8 mouse cellular contexts compared by ENCODE assay signal in the genomic region with DNA sequence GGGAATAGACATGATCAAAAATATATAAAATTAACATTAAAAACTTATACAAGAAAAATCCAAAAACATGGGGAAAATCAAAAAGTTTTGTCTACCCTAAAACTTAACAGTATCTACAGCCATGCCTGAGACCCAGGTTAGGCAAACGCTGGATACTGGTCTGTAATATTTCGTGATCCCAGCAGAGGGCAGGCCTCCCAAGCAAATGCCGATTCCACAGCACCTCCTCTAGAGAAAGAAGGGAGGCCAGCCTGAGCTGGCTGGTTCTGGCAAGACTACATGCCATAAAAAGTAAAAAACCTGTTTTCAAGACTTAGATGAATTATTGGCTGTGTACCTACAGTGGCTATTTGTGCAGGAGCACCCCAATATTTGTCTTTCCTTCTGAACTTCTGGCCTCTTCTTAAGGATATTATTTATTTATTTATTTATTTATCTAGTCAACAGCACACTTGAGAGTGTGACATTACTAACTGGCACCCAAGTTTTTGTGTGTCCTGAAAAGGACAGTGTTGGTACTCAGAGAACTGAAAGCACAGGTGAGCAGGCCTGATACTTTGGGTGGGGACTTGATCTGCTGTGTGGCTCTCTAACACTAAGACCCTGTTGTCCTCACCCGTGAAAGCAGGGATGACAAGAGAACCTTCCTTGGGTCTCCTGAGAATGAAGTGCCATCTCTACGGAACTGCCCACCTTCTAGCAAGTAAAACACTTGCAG.
DNase-seq lines count a peak whose midpoint lies in the region; ATAC-seq and TF ChIP-seq lines count a peak whose summit lies in the region.

No protein-coding gene starts in this region.

- H3K27me3 ChIP-seq in intestine, postnatal 0 days (replicated peaks; ENCODE audit: control insufficient read depth, insufficient read depth, low read length): no peaks in the 10 kb centered on the region
- H3K27me3 ChIP-seq in midbrain, embryonic 11.5 days (ENCODE audit: control insufficient read depth, insufficient read depth, low read length): no peaks in the 10 kb centered on the region

- peak; percentile 86 for DNase-seq in embryo, embryonic 10 days (ENCODE audit: low spot score)
- peak; percentile 47 for DNase-seq in gastrocnemius, postnatal 25 days
- DNase-seq in left cerebral cortex, postnatal 25 days (ENCODE audit: low spot score in 2 of 2): peak; percentile 84 to 90
- DNase-seq in midbrain, embryonic 11.5 days (ENCODE audit: low spot score, missing footprints): peak; percentile 95
- peak; percentile 82 for DNase-seq in right cerebral cortex, postnatal 4 days
- DNase-seq in yolk sac, embryonic 10.5 days (ENCODE audit: low spot score): peak; percentile 65

- 22% methylated on average over 5 of the region's 5 CpGs for WGBS in intestine, postnatal 0 days
- 36% methylated on average over 5 of the region's 5 CpGs for WGBS in midbrain, embryonic 11.5 days

- H3K27ac ChIP-seq in intestine, postnatal 0 days (ENCODE audit: low read depth, low read length): no peak overlapping the region
- H3K27ac ChIP-seq in midbrain, embryonic 11.5 days (ENCODE audit: low read depth, low read length): no peak overlapping the region

- no peaks in the 10 kb centered on the region for H3K36me3 ChIP-seq in intestine, postnatal 0 days (ENCODE audit: control insufficient read depth, insufficient read depth)
- no peaks in the 10 kb centered on the region for H3K36me3 ChIP-seq in midbrain, embryonic 11.5 days (ENCODE audit: control insufficient read depth, insufficient read depth, low read length)

- ATAC-seq in activated CD4-positive, CD25-positive, alpha-beta regulatory T cell, adult 4 months: peak; percentile 82
- ATAC-seq in intestine, postnatal 0 days: peak; percentile 70
- peak; percentile 90 for ATAC-seq in midbrain, embryonic 11.5 days (ENCODE audit: low FRiP score)

- no peaks in the 10 kb centered on the region for H3K9me3 ChIP-seq in intestine, postnatal 0 days (ENCODE audit: control insufficient read depth)
- no peaks in the 10 kb centered on the region for H3K9me3 ChIP-seq in midbrain, embryonic 11.5 days (ENCODE audit: control insufficient read depth, low read length)

- intact Hi-C loops in left cerebral cortex, postnatal 25 days (cut with DNase I): loop anchor here (1.0 to 5.0 kb wide), 3 partner anchors 257 to 643 kb away; no protein-coding TSS in a partner anchor

- no peak overlapping the region for H3K4me3 ChIP-seq in intestine, postnatal 0 days (ENCODE audit: low read depth, low read length)
- no peak overlapping the region for H3K4me3 ChIP-seq in midbrain, embryonic 11.5 days (ENCODE audit: low read depth, low read length)

- no peaks in the 10 kb centered on the region for H3K4me1 ChIP-seq in intestine, postnatal 0 days (replicated peaks; ENCODE audit: control insufficient read depth, insufficient read depth, low read length)
- no peaks in the 10 kb centered on the region for H3K4me1 ChIP-seq in midbrain, embryonic 11.5 days (ENCODE audit: control insufficient read depth, insufficient read depth, low read length)

- TF ChIP-seq CTCF in intestine, postnatal 0 days (IDR thresholded peaks at IDR 0.05; ENCODE audit: low read depth): peak; percentile 91

- H3K9ac ChIP-seq in intestine, postnatal 0 days (ENCODE audit: low read depth, low read length): no peak overlapping the region
- no peak overlapping the region for H3K9ac ChIP-seq in midbrain, embryonic 11.5 days (ENCODE audit: low read length)

- H3K4me2 ChIP-seq in intestine, postnatal 0 days (replicated peaks; ENCODE audit: low read depth): no peak overlapping the region
- H3K4me2 ChIP-seq in midbrain, embryonic 11.5 days: no peak overlapping the region
